Mouse (Mus musculus): ENCODE measurements around the gene Sycp2. TPM values are rescaled to one million over a fixed set of nuclear protein-coding genes. Genes with fewer than 3 reads are reported as not detected.

The Sycp2 gene
- 0.04 TPM in 1 of 2 replicates, not detected in the other for polyA plus RNA-seq (2012; rRNA removed; ENCODE audit: low replicate concordance)

GRCm38 (mm10) chr2:178407053-178407815 lies at the start of gene Sycp2:
Gene Sycp2 (minus strand): TSS chr2:178407685.

GRCm38 (mm10) chr2:178430231-178430630 lies 22.7 kb upstream of the Sycp2 start, which contains the start of gene Cdh26:
Gene Cdh26 (plus strand): TSS chr2:178430531.

GRCm38 (mm10) chr2:178414261-178415149 lies 7.0 kb upstream of the Sycp2 start, which contains the start of the genes Ppp1r3d and Fam217b:
Gene Ppp1r3d (minus strand): TSS chr2:178414472.
Gene Fam217b (plus strand): TSS chr2:178414524.

Other genes with a start within 250 kb of the Sycp2 start
- 14.9 and 19.9 TPM in 2 replicates for gene Ppp1r3d, start 6.8 kb upstream of the Sycp2 start, polyA plus RNA-seq (2012; rRNA removed; ENCODE audit: low replicate concordance)
- gene Fam217b, start 6.8 kb upstream of the Sycp2 start, polyA plus RNA-seq (2012; rRNA removed; ENCODE audit: low replicate concordance), result 3.6 and 5.6 TPM in 2 replicates
- 0.04 and 0.16 TPM in 2 replicates for gene Cdh26, start 22.8 kb upstream of the Sycp2 start, polyA plus RNA-seq (2012; rRNA removed; ENCODE audit: low replicate concordance)